Mouse (Mus musculus) spleen, postnatal 4 days (tissue): Measurements from ENCODE around the gene Vmn1r64.
"Not testable (repeated sequence)": the region's sequence is repeated elsewhere in the genome, so short reads cannot be mapped to it uniquely, and the experiment has no call there.

Source experiments
- DNase-seq, 2 experiments: peaks; one replicate each; pipeline ENCODE4 v3.0.0; 2022; ENCODE audit warnings: low spot score in 2 of 2

The Vmn1r64 gene

DNA sequence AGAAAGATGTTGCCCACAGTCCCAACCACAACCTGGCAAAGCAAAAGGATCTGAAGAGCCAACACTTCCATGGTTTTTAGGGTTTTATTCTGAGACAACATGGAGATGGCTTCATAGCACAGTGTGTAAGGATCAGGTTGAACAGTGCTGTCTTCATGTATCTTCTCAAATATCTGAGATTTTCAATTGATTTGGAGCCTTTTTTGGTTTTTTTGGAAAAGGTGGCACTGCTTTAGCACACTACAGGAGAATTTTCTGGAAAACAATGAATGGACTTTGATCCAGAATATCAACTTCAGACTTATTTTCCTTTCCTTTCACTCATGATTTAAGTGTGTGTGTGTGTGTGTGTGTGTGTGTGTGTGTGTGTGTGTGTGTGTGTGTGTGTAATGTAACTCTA is at the start of gene Vmn1r64:
Gene Vmn1r64, minus strand, starts transcription at position 101 of the 400 bp plus-strand sequence.
- DNase-seq = no peak

- DNase-seq = no peak
Measured at GRCm38 (mm10) chr7:5899238-5899637, 14.9 kb upstream of the Vmn1r64 start.

GRCm38 (mm10) chr7:5897245-5897644 is 12.9 kb upstream of the Vmn1r64 start:
- DNase-seq = not testable (repeated sequence)
